Mouse (Mus musculus) bone marrow macrophage, adult 2 months (primary cell): ENCODE measurements around the gene Polr3e.

Experiments
- CTCF ChIP-seq: IDR thresholded peaks from 2 replicates; pipeline ENCODE4 v1.5.1; 2012; ENCODE audit warnings: low read depth, mild to moderate bottlenecking, low read length, moderate library complexity
- POLR2A ChIP-seq: IDR thresholded peaks from 2 replicates; pipeline ENCODE4 v1.6.1; 2012; ENCODE audit warnings: mild to moderate bottlenecking, low read depth, low read length, borderline replicate concordance

- TF ChIP-seq CTCF (no peak), POLR2A (no peak)
Observed at GRCm38 (mm10) chr7:120913332-120913731, 4.2 kb upstream of the Polr3e start.
